Mouse (Mus musculus) c-Kit-positive CD71-negative TER-119-negative erythroid progenitor cells, embryonic 14.5 days (primary cell): Measurements from ENCODE around the gene Snw1.

Source experiments
- DNase-seq: peaks from one replicate; pipeline ENCODE4 v3.0.0-alpha.2; 2013; ENCODE audit warnings: low read depth

Gene Snw1

GRCm38 (mm10) chr12:87421708-87422507 lies 50.2 kb downstream of the Snw1 start:
- DNase-seq, result no peak

- DNase-seq, result no peak
Observed at GRCm38 (mm10) chr12:87419974-87420485, 52.0 kb downstream of the Snw1 start.

- no peak for DNase-seq
Observed at GRCm38 (mm10) chr12:87418921-87419320, 53.2 kb downstream of the Snw1 start.

- DNase-seq, result peak; percentile 60
Observed at GRCm38 (mm10) chr12:87416690-87417089, 55.4 kb downstream of the Snw1 start.

GRCm38 (mm10) chr12:87415358-87415757 lies 56.7 kb downstream of the Snw1 start:
- no peak for DNase-seq

- peak; percentile 45 for DNase-seq
Observed at GRCm38 (mm10) chr12:87413179-87413790, 58.8 kb downstream of the Snw1 start.

GRCm38 (mm10) chr12:87410999-87411398 lies 61.1 kb downstream of the Snw1 start:
- DNase-seq, result no peak

GRCm38 (mm10) chr12:87409123-87409522 lies 63.0 kb downstream of the Snw1 start:
- no peak for DNase-seq

- DNase-seq, result peak; percentile 34
Observed at GRCm38 (mm10) chr12:87407869-87408605, 64.0 kb downstream of the Snw1 start.

- no peak for DNase-seq
Observed at GRCm38 (mm10) chr12:87405721-87406120, 66.4 kb downstream of the Snw1 start.

GRCm38 (mm10) chr12:87405165-87405564 lies 66.9 kb downstream of the Snw1 start:
- no peak for DNase-seq

GRCm38 (mm10) chr12:87401883-87402282 lies 70.2 kb downstream of the Snw1 start:
- DNase-seq, result no peak

- no peak for DNase-seq
Observed at GRCm38 (mm10) chr12:87399119-87399819, 72.8 kb downstream of the Snw1 start.
